Mouse (Mus musculus) ES-E14 (cell line): ENCODE data around the gene Myo1d. TPM values are rescaled to one million over a fixed set of nuclear protein-coding genes. Genes with fewer than 3 reads are reported as not detected.

Source experiments
- DNase-seq: peaks from one replicate; pipeline ENCODE4 v3.0.0-alpha.2; 2013; ENCODE audit warnings: low read depth, low spot score
- H3K27ac ChIP-seq: 2 replicates; pipeline ENCODE4 v1.5.1; 2012; ENCODE audit warnings: low read depth, mild to moderate bottlenecking, low read length, moderate library complexity, mixed read lengths; ENCODE audit not compliant: poor library complexity, insufficient read depth, severe bottlenecking
- H3K36me3 ChIP-seq: 2 replicates; pipeline ENCODE4 v1.6.1; 2012; ENCODE audit warnings: mild to moderate bottlenecking, low read length, moderate library complexity, mixed read lengths; ENCODE audit not compliant: control insufficient read depth, poor library complexity, insufficient read depth, severe bottlenecking
- H3K4me1 ChIP-seq, 2 experiments: fragments of 150-350 bp in 1 of 2; sonication (generic) in 1 of 2; 2 replicates each; pipeline ENCODE4 v1.6.1; 2012; ENCODE audit warnings: low read length in 2 of 2, mild to moderate bottlenecking in 1 of 2, mixed read lengths in 1 of 2; ENCODE audit not compliant: control insufficient read depth in 2 of 2, insufficient read depth in 2 of 2, poor library complexity in 1 of 2
- H3K4me3 ChIP-seq, 2 experiments: fragments of 150-350 bp in 1 of 2; sonication (generic) in 1 of 2; 2 replicates each; pipeline ENCODE4 v1.5.1; 2012; ENCODE audit warnings: low read length in 2 of 2, low read depth in 1 of 2, mild to moderate bottlenecking in 1 of 2, mixed read lengths in 1 of 2; ENCODE audit not compliant: insufficient read depth in 1 of 2, poor library complexity in 1 of 2, severe bottlenecking in 1 of 2
- H3K9ac ChIP-seq: 2 replicates; pipeline ENCODE4 v1.6.1; 2012; ENCODE audit warnings: low read depth, mild to moderate bottlenecking, low read length, mixed read lengths; ENCODE audit not compliant: poor library complexity, insufficient read depth, severe bottlenecking
- H3K9me3 ChIP-seq: fragments of 150-350 bp; sonication (generic); 2 replicates; pipeline ENCODE4 v1.6.1; 2012; ENCODE audit warnings: low read depth, mild to moderate bottlenecking, low read length; ENCODE audit not compliant: control insufficient read depth, insufficient read depth
- CHD2 ChIP-seq: IDR thresholded peaks from 2 replicates; pipeline ENCODE4 v1.6.1; 2014; ENCODE audit warnings: mild to moderate bottlenecking, low read depth, low read length, inconsistent platforms
- HCFC1 ChIP-seq: IDR thresholded peaks from 2 replicates; pipeline ENCODE4 v1.6.1; 2012; ENCODE audit warnings: low read length, inconsistent platforms, borderline replicate concordance; ENCODE audit not compliant: insufficient read depth
- MAFK ChIP-seq: IDR thresholded peaks from 2 replicates; pipeline ENCODE4 v1.6.1; 2014; ENCODE audit warnings: mild to moderate bottlenecking, low read depth, low read length, inconsistent platforms; ENCODE audit not compliant: insufficient read depth
- ZC3H11A ChIP-seq: IDR thresholded peaks from 2 replicates; pipeline ENCODE4 v1.6.1; 2012; ENCODE audit warnings: low read depth, mild to moderate bottlenecking, inconsistent platforms, low read length, borderline replicate concordance
- ZNF384 ChIP-seq: IDR thresholded peaks from 2 replicates; pipeline ENCODE4 v1.6.1; 2012; ENCODE audit warnings: low read depth, low read length, inconsistent platforms
- in situ Hi-C, 2 experiments: fragments of 600-800 bp; cut with MboI; formaldehyde crosslinking; loops; one replicate each; pipeline ENCODE4 v1.15.1; 2025; ENCODE audit warnings: low sequenced_read_pairs in 2 of 2, inconsistent platforms in 1 of 2; ENCODE audit not compliant: unreplicated experiment in 2 of 2
- total RNA-seq: library from RNA; depleted of rRNA; stranded (reverse); fragments of 300-350 nt; gene quantifications from 2 replicates; pipeline ENCODE4 v1.2.3, GENCODE M21; 2012

Gene Myo1d
- total RNA-seq, 1 experiment = 2.9 TPM

GRCm38 (mm10) chr11:80575794-80576193 is 204.0 kb downstream of the Myo1d start:
- H3K36me3 ChIP-seq = no peaks in the 10 kb centered on the region
- no peak for DNase-seq
- TF ChIP-seq MAFK (no peak), CHD2 (no peak), ZC3H11A (no peak), HCFC1 (no peak), ZNF384 (no peak)
- no peak overlapping the region for H3K9ac ChIP-seq
- in situ Hi-C loops = no loop called here
- no peaks in the 10 kb centered on the region for H3K4me1 ChIP-seq
- H3K4me3 ChIP-seq = no peak overlapping the region
- H3K9me3 ChIP-seq = no peaks in the 10 kb centered on the region
- H3K27ac ChIP-seq = no peak overlapping the region

DNA sequence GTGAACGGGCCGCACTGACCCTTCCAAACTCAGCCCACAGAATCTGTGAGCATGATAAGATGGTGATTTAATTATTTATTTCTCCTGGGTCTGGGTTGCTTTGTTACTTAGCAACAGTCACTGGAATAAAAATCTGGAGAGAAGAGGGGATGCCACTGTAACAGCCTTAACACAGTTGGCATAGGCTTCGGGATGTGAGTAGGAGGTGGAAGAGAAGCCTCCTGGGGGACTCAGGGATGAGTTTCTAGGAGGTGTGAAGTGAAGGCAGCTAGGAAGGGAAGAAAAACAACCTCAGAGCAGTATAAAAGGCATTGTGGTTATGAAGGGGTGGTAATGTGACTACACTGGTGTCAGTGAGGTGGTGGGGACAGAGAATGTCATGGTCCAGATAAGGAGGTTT is 213.5 kb downstream of the Myo1d start:
- no peak overlapping the region for H3K9ac ChIP-seq
- H3K36me3 ChIP-seq = no peaks in the 10 kb centered on the region
- no peak for DNase-seq
- H3K27ac ChIP-seq = no peak overlapping the region
- TF ChIP-seq ZNF384 (no peak), MAFK (no peak), HCFC1 (no peak), ZC3H11A (no peak), CHD2 (no peak)
- no peaks in the 10 kb centered on the region for H3K9me3 ChIP-seq
- H3K4me3 ChIP-seq = no peak overlapping the region
- no peaks in the 10 kb centered on the region for H3K4me1 ChIP-seq
- in situ Hi-C loops = no loop called here

GRCm38 (mm10) chr11:80564975-80565965 is 214.6 kb downstream of the Myo1d start:
- no peak overlapping the region for H3K9ac ChIP-seq
- no peak for TF ChIP-seq ZNF384
- TF ChIP-seq MAFK = no peak
- TF ChIP-seq HCFC1 = no peak
- TF ChIP-seq ZC3H11A = no peak
- no peak for TF ChIP-seq CHD2
- H3K4me1 ChIP-seq = no peaks in the 10 kb centered on the region
- H3K36me3 ChIP-seq = no peaks in the 10 kb centered on the region
- H3K9me3 ChIP-seq = no peaks in the 10 kb centered on the region
- H3K27ac ChIP-seq = no peak overlapping the region
- no peak for DNase-seq
- in situ Hi-C loops = no loop called here
- H3K4me3 ChIP-seq = no peak overlapping the region

GRCm38 (mm10) chr11:80562479-80562878 is 217.3 kb downstream of the Myo1d start:
- TF ChIP-seq HCFC1 (no peak), ZNF384 (peak; percentile 66)
- DNase-seq = peak; percentile 21
- H3K4me3 ChIP-seq = no peak overlapping the region
- in situ Hi-C loops = no loop called here
- no peaks in the 10 kb centered on the region for H3K36me3 ChIP-seq
- no peak overlapping the region for H3K9ac ChIP-seq
- H3K27ac ChIP-seq = no peak overlapping the region
- H3K4me1 ChIP-seq = no peaks in the 10 kb centered on the region
- H3K9me3 ChIP-seq = no peaks in the 10 kb centered on the region

DNA sequence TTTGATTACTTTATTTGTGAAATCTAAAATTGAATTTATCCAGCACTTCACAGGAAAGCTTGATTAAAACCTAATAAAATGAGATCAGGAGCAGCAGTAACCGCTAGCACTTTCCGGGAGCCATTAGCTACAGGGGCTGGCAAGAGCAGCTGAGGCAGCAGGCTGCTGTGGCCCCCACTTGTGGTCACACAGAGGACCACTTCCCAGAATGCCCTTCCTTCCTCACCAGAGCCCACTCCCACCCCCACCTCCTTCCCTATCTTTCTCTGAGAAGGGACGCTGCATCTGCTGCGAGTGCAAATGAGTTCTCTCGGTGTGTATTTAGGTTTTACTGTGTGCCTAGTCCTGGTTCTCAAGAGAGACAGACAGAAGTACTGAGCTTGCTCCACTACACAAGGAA is 219.1 kb downstream of the Myo1d start:
- no peak for DNase-seq
- no peak overlapping the region for H3K27ac ChIP-seq
- TF ChIP-seq ZC3H11A (no peak), HCFC1 (no peak), CHD2 (no peak), MAFK (no peak), ZNF384 (no peak)
- H3K4me3 ChIP-seq = no peak overlapping the region
- H3K9ac ChIP-seq = no peak overlapping the region
- no peaks in the 10 kb centered on the region for H3K36me3 ChIP-seq
- no peaks in the 10 kb centered on the region for H3K4me1 ChIP-seq
- in situ Hi-C loops = no loop called here
- H3K9me3 ChIP-seq = no peaks in the 10 kb centered on the region
